8 mouse cellular contexts compared by ENCODE assay signal in the genomic region with DNA sequence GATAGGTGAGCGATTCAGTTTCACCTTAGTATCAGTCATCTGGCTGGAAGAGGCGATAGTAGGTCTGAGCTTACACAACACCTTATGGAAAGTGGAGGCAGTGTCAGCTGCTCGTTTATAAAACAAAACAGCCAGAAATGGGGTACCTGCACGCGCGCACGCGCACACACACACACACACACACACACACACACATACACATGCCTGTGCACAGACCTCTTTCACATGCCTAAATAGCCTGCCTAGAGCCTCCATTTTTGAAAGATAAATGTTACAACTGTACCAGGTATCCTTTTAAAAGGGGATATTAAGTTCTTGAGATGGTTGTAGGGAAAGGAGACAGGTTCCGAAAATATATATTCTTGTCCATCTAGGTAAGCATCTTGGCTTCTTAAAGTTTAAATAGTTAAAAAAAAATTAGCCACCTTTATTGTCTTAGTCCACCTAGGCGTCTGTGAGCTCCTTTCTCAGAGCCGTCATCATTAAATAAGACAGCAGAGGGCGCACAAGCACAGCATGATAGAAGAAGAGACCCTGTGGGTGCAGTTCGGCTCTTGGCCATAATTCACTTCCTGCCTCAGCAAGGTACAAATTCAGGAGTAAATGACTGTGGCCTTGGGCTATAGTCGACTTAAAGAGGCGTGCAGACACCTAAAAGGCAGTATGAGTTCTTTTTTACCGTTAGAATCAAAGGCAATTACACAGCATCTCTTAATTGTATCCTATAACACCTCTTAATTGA.
DNase-seq lines count a peak whose midpoint lies in the region; ATAC-seq and TF ChIP-seq lines count a peak whose summit lies in the region.

No protein-coding gene starts in this region.

- H3K27ac ChIP-seq in gastrocnemius, adult 2 months = no peak overlapping the region
- no peak overlapping the region for H3K27ac ChIP-seq in limb, embryonic 13.5 days

- DNase-seq in 3134 (ENCODE audit: extremely low read depth, insufficient read length, low spot score) = peak; percentile 19
- DNase-seq in Muller cell, postnatal 12 days (ENCODE audit: inconsistent ontology term) = peak; percentile 58
- DNase-seq in cerebellum, postnatal 36 days = peak; percentile 38 to 66
- DNase-seq in gastrocnemius, adult 2 months = peak; percentile 39
- peak; percentile 72 for DNase-seq in kidney, adult 9 months
- peak; percentile 62 for DNase-seq in naive thymus-derived CD4-positive, alpha-beta T cell, adult 2 months (ENCODE audit: low read depth)
- peak; percentile 76 for DNase-seq in testis, postnatal 10 days (ENCODE audit: low spot score)

- peak; percentile 54; the same call in 1 of the 2 replicates for ATAC-seq in limb, embryonic 13.5 days (ENCODE audit: low FRiP score, low read depth)

- no peak overlapping the region for H3K4me3 ChIP-seq in gastrocnemius, adult 2 months
- H3K4me3 ChIP-seq in limb, embryonic 13.5 days = no peak overlapping the region

- WGBS in limb, embryonic 13.5 days = 47% methylated on average over 16 of the region's 16 CpGs

- H3K36me3 ChIP-seq in limb, embryonic 13.5 days = no peaks in the 10 kb centered on the region

- no peak overlapping the region for H3K9ac ChIP-seq in limb, embryonic 13.5 days

- H3K27me3 ChIP-seq in limb, embryonic 13.5 days = no peaks in the 10 kb centered on the region

- no peak overlapping the region for H3K4me2 ChIP-seq in limb, embryonic 13.5 days (replicated peaks)

- intact Hi-C loops in gastrocnemius, adult 2 months (cut with DNase I) = loop anchor here (1.0 to 10.0 kb wide), 3 partner anchors 321 to 631 kb away; no protein-coding TSS in a partner anchor

- H3K4me1 ChIP-seq in limb, embryonic 13.5 days = no peaks in the 10 kb centered on the region; the same call in 1 of the 2 replicates

- TF ChIP-seq CTCF in gastrocnemius, adult 2 months (IDR thresholded peaks at IDR 0.05) = peak; percentile 76

- H3K9me3 ChIP-seq in limb, embryonic 13.5 days = no peaks in the 10 kb centered on the region

Comparison
In these comparisons a context has a peak if more than half of its experiments do, and no peak if none do; other contexts are left out.
1. DNase-seq: peak in every context shown above with its lines; median percentile 76 in testis, postnatal 10 days; 72 in kidney, adult 9 months; 62 in naive thymus-derived CD4-positive, alpha-beta T cell, adult 2 months; 58 in Muller cell, postnatal 12 days; 52 in cerebellum, postnatal 36 days; 39 in gastrocnemius, adult 2 months; 19 in 3134.